Mouse (Mus musculus) C2C12 (cell line): Measurements from ENCODE around the gene Smim12.

Experiments used
- CTCF ChIP-seq: IDR thresholded peaks from one replicate; pipeline ENCODE4 v1.5.1; 2011; ENCODE audit not compliant: control insufficient read depth, insufficient read depth, insufficient read length
- MAX ChIP-seq: IDR thresholded peaks from one replicate; pipeline ENCODE4 v1.6.1; 2011; ENCODE audit warnings: mild to moderate bottlenecking, control low read depth
- MYOG ChIP-seq: IDR thresholded peaks from one replicate; pipeline ENCODE4 v1.6.1; 2011; ENCODE audit not compliant: control insufficient read depth, insufficient read length; ENCODE audit errors: extremely low read depth
- USF1 ChIP-seq: IDR thresholded peaks from one replicate; pipeline ENCODE4 v1.6.1; 2011; ENCODE audit warnings: low read depth, mild to moderate bottlenecking, control low read depth, moderate library complexity

GRCm38 (mm10) chr4:127200164-127200722 is 43.3 kb upstream of the Smim12 start:
- TF ChIP-seq CTCF = no peak
- no peak for TF ChIP-seq MYOG
- TF ChIP-seq USF1 = no peak
- TF ChIP-seq MAX = no peak
